Mouse (Mus musculus): ENCODE data around the gene Fam168a.

GRCm38 (mm10) chr7:100855795-100856573 lies 149.5 kb downstream of the Fam168a start:
- TF ChIP-seq CTCF (IDR thresholded peaks at IDR 0.05) (no peak), POLR2A (IDR thresholded peaks at IDR 0.05; ENCODE audit: insufficient read depth, low read depth, low read length) (no peak), EP300 (IDR thresholded peaks at IDR 0.05; ENCODE audit: insufficient read depth, low read depth, low read length) (no peak)
